Mouse (Mus musculus) ovary, postnatal 36 days (tissue): ENCODE results near the gene Asic1.

Experiments
- DNase-seq: peaks from one replicate; pipeline ENCODE4 v3.0.0; 2022; ENCODE audit warnings: low spot score, mixed read lengths

The Asic1 gene

GRCm38 (mm10) chr15:99670154-99670821, at the start of gene Asic1:
Gene Asic1, plus strand, starts transcription at chr15:99670368.
- peak; percentile 78 for DNase-seq

- DNase-seq: no peak
Observed at GRCm38 (mm10) chr15:99622063-99622462, 48.1 kb upstream of the Asic1 start.

- DNase-seq: no peak
Observed at GRCm38 (mm10) chr15:99631618-99632017, 38.5 kb upstream of the Asic1 start.

GRCm38 (mm10) chr15:99634702-99635101, 35.5 kb upstream of the Asic1 start:
- DNase-seq: no peak

GRCm38 (mm10) chr15:99637405-99638123, 32.6 kb upstream of the Asic1 start:
- DNase-seq: no peak

GRCm38 (mm10) chr15:99638124-99638485, 32.1 kb upstream of the Asic1 start:
- no peak for DNase-seq

- no peak for DNase-seq
Observed at GRCm38 (mm10) chr15:99642622-99643021, 27.5 kb upstream of the Asic1 start.

GRCm38 (mm10) chr15:99643832-99644231, 26.3 kb upstream of the Asic1 start:
- DNase-seq: no peak

GRCm38 (mm10) chr15:99644776-99645175, 25.4 kb upstream of the Asic1 start:
- no peak for DNase-seq

- DNase-seq: no peak
Observed at GRCm38 (mm10) chr15:99648326-99648725, 21.8 kb upstream of the Asic1 start.

GRCm38 (mm10) chr15:99649067-99649761, 21.0 kb upstream of the Asic1 start:
- DNase-seq: no peak

- DNase-seq: no peak
Observed at GRCm38 (mm10) chr15:99650304-99650703, 19.9 kb upstream of the Asic1 start.

- peak; percentile 94 for DNase-seq
Observed at GRCm38 (mm10) chr15:99651163-99651872, 18.9 kb upstream of the Asic1 start, which contains the start of gene Racgap1. Gene Racgap1, minus strand, starts transcription at chr15:99651656.

- DNase-seq: no peak
Observed at GRCm38 (mm10) chr15:99651984-99652872, 17.9 kb upstream of the Asic1 start.

- no peak for DNase-seq
Observed at GRCm38 (mm10) chr15:99653291-99653690, 16.9 kb upstream of the Asic1 start.

- no peak for DNase-seq
Observed at GRCm38 (mm10) chr15:99653876-99654275, 16.3 kb upstream of the Asic1 start.

- DNase-seq: no peak
Observed at GRCm38 (mm10) chr15:99655956-99656355, 14.2 kb upstream of the Asic1 start.

GRCm38 (mm10) chr15:99658437-99658836, 11.7 kb upstream of the Asic1 start:
- DNase-seq: no peak

GRCm38 (mm10) chr15:99661121-99661830, 8.9 kb upstream of the Asic1 start:
- DNase-seq: no peak

GRCm38 (mm10) chr15:99662371-99662770, 7.8 kb upstream of the Asic1 start:
- DNase-seq: no peak
